Mouse (Mus musculus) lung, embryonic 15.5 days (tissue): ENCODE data around the gene Ick. TPM values are rescaled to one million over a fixed set of nuclear protein-coding genes. Genes with fewer than 3 reads are reported as not detected.
"Not testable (repeated sequence)": the region's sequence is repeated elsewhere in the genome, so short reads cannot be mapped to it uniquely, and the experiment has no call there.

Experiments
- ATAC-seq: fragments of 200-750 bp; cut with Nextera tagmentation; 2 replicates; pipeline ENCODE4 v1.8.0; 2017; ENCODE audit warnings: moderate number of reproducible peaks, borderline replicate concordance; ENCODE audit not compliant: low FRiP score, low TSS enrichment; ENCODE audit errors: extremely low read depth
- H3K27ac ChIP-seq: fragments of 300-500 bp; sonication (generic); 2 replicates; pipeline ENCODE4 v1.5.1; 2015; ENCODE audit warnings: moderate library complexity, mild to moderate bottlenecking, inconsistent platforms
- H3K27me3 ChIP-seq: fragments of 300-500 bp; sonication (generic); 2 replicates; pipeline ENCODE4 v1.6.1; 2015; ENCODE audit warnings: inconsistent platforms
- H3K36me3 ChIP-seq: fragments of 300-500 bp; sonication (generic); 2 replicates; pipeline ENCODE4 v1.6.1; 2015; ENCODE audit warnings: inconsistent platforms
- H3K4me1 ChIP-seq: fragments of 300-500 bp; sonication (generic); 2 replicates; pipeline ENCODE4 v1.6.1; 2015; ENCODE audit warnings: inconsistent platforms
- H3K4me2 ChIP-seq: fragments of 300-500 bp; sonication (generic); 2 replicates; pipeline ENCODE4 v1.6.1; 2015; ENCODE audit warnings: inconsistent platforms, mild to moderate bottlenecking, moderate library complexity
- H3K4me3 ChIP-seq: fragments of 300-500 bp; sonication (generic); 2 replicates; pipeline ENCODE4 v1.5.1; 2015; ENCODE audit warnings: mild to moderate bottlenecking, inconsistent platforms
- H3K9ac ChIP-seq: fragments of 300-500 bp; sonication (generic); 2 replicates; pipeline ENCODE4 v1.6.1; 2015; ENCODE audit warnings: inconsistent platforms
- H3K9me3 ChIP-seq: fragments of 300-500 bp; sonication (generic); 2 replicates; pipeline ENCODE4 v1.6.1; 2016; ENCODE audit warnings: inconsistent platforms
- WGBS: fragments of 180-500 bp; shearing (Covaris S2); methylation state at CpG from one replicate; pipeline ENCODE4 v1.1.7; 2015; 5-methylcytosine and 5-hydroxymethylcytosine counted together
- polyA plus RNA-seq: library from polyadenylated mRNA; unstranded; fragments of >200 nt; fragmentation: Nextera tagmentation; extraction: Ambion mirVana; gene quantifications from 2 replicates; pipeline ENCODE4 v1.2.1, GENCODE M21; 2015

Gene Ick
- polyA plus RNA-seq, 1 experiment from 2014 or later: 19.1 TPM

DNA sequence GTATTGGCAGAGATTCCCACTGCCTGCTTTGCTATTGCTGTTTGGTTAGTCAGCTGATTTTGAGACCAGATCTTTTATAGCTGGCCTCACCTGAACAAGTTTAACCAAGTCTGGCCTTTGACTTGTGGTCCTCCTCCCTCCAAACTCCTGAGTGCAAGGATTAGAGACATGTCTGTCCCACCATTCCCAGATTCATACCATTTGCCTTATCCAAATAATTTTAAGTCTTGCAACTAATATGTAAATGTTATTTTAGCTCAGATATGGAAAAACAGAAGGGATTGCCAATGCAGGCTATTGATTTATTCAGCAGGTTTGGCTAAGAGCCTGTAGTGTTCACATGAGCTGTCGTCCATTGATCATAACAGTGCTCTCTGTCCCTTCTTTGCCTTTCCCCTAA, 48.2 kb downstream of the Ick start:
- no peaks in the 10 kb centered on the region for H3K27me3 ChIP-seq
- ATAC-seq: no peak
- no peak overlapping the region for H3K27ac ChIP-seq
- H3K4me1 ChIP-seq: no peaks in the 10 kb centered on the region
- peaks cover 56% of the 10 kb centered on the region for H3K36me3 ChIP-seq
- H3K9me3 ChIP-seq: no peaks in the 10 kb centered on the region
- H3K9ac ChIP-seq: no peak overlapping the region
- WGBS: 92% methylated on average over 1 of the region's 1 CpGs
- H3K4me2 ChIP-seq: no peak overlapping the region
- H3K4me3 ChIP-seq: no peak overlapping the region

- no peaks in the 10 kb centered on the region for H3K27me3 ChIP-seq
- ATAC-seq: no peak
- 57% methylated on average over 10 of the region's 10 CpGs for WGBS
- no peak overlapping the region for H3K4me3 ChIP-seq
- no peak overlapping the region for H3K27ac ChIP-seq
- H3K4me1 ChIP-seq: no peaks in the 10 kb centered on the region
- no peak overlapping the region for H3K9ac ChIP-seq
- H3K4me2 ChIP-seq: no peak overlapping the region
- H3K36me3 ChIP-seq: peaks cover 61% of the 10 kb centered on the region
- no peaks in the 10 kb centered on the region for H3K9me3 ChIP-seq
Observed at GRCm38 (mm10) chr9:78163291-78163690, 54.3 kb downstream of the Ick start.

GRCm38 (mm10) chr9:78164741-78165140, 55.7 kb downstream of the Ick start:
- Histone ChIP-seq H3K27ac (no peak overlapping the region), H3K4me3 (no peak overlapping the region), H3K36me3 (peaks cover 51% of the 10 kb centered on the region), H3K4me1 (no peaks in the 10 kb centered on the region; the same call in 1 of the 2 replicates), H3K27me3 (no peaks in the 10 kb centered on the region), H3K9me3 (no peaks in the 10 kb centered on the region), H3K9ac (no peak overlapping the region), H3K4me2 (no peak overlapping the region)
- 82% methylated on average over 3 of the region's 3 CpGs for WGBS
- ATAC-seq: no peak

- Histone ChIP-seq H3K36me3 (peaks cover 45% of the 10 kb centered on the region), H3K27ac (no peak overlapping the region), H3K9ac (no peak overlapping the region), H3K4me3 (no peak overlapping the region), H3K27me3 (no peaks in the 10 kb centered on the region), H3K4me2 (no peak overlapping the region), H3K4me1 (no peaks in the 10 kb centered on the region; the same call in 1 of the 2 replicates), H3K9me3 (no peaks in the 10 kb centered on the region)
- ATAC-seq: no peak
- 89% methylated on average over 6 of the region's 6 CpGs for WGBS
Observed at GRCm38 (mm10) chr9:78165454-78165853, 56.5 kb downstream of the Ick start.

GRCm38 (mm10) chr9:78166694-78167452, 57.9 kb downstream of the Ick start:
- Histone ChIP-seq H3K4me1 (no peaks in the 10 kb centered on the region; the same call in 1 of the 2 replicates), H3K9ac (no peak overlapping the region), H3K4me3 (no peak overlapping the region), H3K36me3 (peaks cover 31% of the 10 kb centered on the region), H3K4me2 (no peak overlapping the region), H3K9me3 (no peaks in the 10 kb centered on the region), H3K27ac (no peak overlapping the region), H3K27me3 (no peaks in the 10 kb centered on the region)
- ATAC-seq: no peak
- WGBS: 73% methylated on average over 19 of the region's 19 CpGs

GRCm38 (mm10) chr9:78167453-78167969, 58.5 kb downstream of the Ick start:
- Histone ChIP-seq H3K36me3 (peaks cover 27% of the 10 kb centered on the region), H3K27ac (no peak overlapping the region), H3K9me3 (no peaks in the 10 kb centered on the region), H3K27me3 (no peaks in the 10 kb centered on the region), H3K4me3 (no peak overlapping the region), H3K4me2 (no peak overlapping the region), H3K9ac (no peak overlapping the region), H3K4me1 (no peaks in the 10 kb centered on the region; the same call in 1 of the 2 replicates)
- ATAC-seq: no peak
- WGBS: 84% methylated on average over 19 of the region's 19 CpGs

GRCm38 (mm10) chr9:78168864-78169263, 59.9 kb downstream of the Ick start:
- H3K27ac ChIP-seq: no peak overlapping the region
- no peaks in the 10 kb centered on the region; the same call in 1 of the 2 replicates for H3K4me1 ChIP-seq
- no peak overlapping the region for H3K4me2 ChIP-seq
- H3K9ac ChIP-seq: no peak overlapping the region
- no peak for ATAC-seq
- 91% methylated on average over 6 of the region's 6 CpGs for WGBS
- no peaks in the 10 kb centered on the region for H3K9me3 ChIP-seq
- H3K4me3 ChIP-seq: no peak overlapping the region
- no peaks in the 10 kb centered on the region for H3K27me3 ChIP-seq
- peaks cover 24% of the 10 kb centered on the region for H3K36me3 ChIP-seq

GRCm38 (mm10) chr9:78174016-78174415, 65.0 kb downstream of the Ick start:
- whole genome bisulfite sequencing: 47% methylated on average over 1 of the region's 1 CpGs
- no peak overlapping the region for H3K9ac ChIP-seq

DNA sequence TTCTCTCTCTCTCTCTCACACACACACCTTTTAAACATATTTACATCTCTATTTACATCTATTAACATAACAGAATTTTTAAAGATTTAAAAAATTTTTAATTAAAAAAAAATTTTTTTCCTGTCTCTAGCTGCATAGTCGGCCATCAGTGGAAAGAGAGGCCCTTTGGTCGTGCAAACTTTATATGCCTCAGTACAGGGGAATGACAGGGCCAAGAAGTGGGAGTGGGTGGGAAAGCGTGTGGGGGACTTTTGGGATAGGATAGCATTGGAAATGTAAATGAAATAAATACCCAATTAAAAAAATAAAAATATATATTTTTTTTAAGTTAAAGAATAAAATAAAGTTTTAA, 65.9 kb downstream of the Ick start:
- ATAC-seq, H3K36me3 ChIP-seq, H3K9ac ChIP-seq, H3K9me3 ChIP-seq, H3K4me1 ChIP-seq, H3K4me3 ChIP-seq, H3K27me3 ChIP-seq: not testable (repeated sequence)
- H3K4me2 ChIP-seq: peak overlapping the region; percentile 31
- peak overlapping the region; percentile 37; the same call in 1 of the 2 replicates for H3K27ac ChIP-seq
- 30% methylated on average over 3 of the region's 3 CpGs for WGBS

More at GRCm38 (mm10) chr9:78174016-78174415, 65.0 kb downstream of the Ick start:
- no peak overlapping the region for H3K27ac ChIP-seq
- no peak overlapping the region for H3K4me3 ChIP-seq
- peaks cover 9% of the 10 kb centered on the region for H3K4me1 ChIP-seq
- H3K27me3 ChIP-seq: no peaks in the 10 kb centered on the region
- no peaks in the 10 kb centered on the region for H3K9me3 ChIP-seq
- H3K36me3 ChIP-seq: no peaks in the 10 kb centered on the region
- no peak for ATAC-seq
- H3K4me2 ChIP-seq: no peak overlapping the region

- H3K4me1 ChIP-seq: peaks cover 9% of the 10 kb centered on the region
- H3K4me2 ChIP-seq: peak overlapping the region; percentile 57
- H3K9ac ChIP-seq: peak overlapping the region; percentile 82
- peak overlapping the region; percentile 74 for H3K4me3 ChIP-seq
- H3K27me3 ChIP-seq: no peaks in the 10 kb centered on the region
- H3K9me3 ChIP-seq: no peaks in the 10 kb centered on the region
- under 1% methylated on average over 53 of the region's 58 CpGs for WGBS
- no peaks in the 10 kb centered on the region for H3K36me3 ChIP-seq
- ATAC-seq: peak; percentile 99
- peak overlapping the region; percentile 99 for H3K27ac ChIP-seq
Observed at GRCm38 (mm10) chr9:78175277-78176200, 66.5 kb downstream of the Ick start.

- Histone ChIP-seq H3K4me1 (peaks cover 9% of the 10 kb centered on the region), H3K9ac (peak overlapping the region; percentile 82), H3K36me3 (no peaks in the 10 kb centered on the region), H3K4me3 (peak overlapping the region; percentile 74), H3K4me2 (peak overlapping the region; percentile 57), H3K27me3 (no peaks in the 10 kb centered on the region), H3K9me3 (no peaks in the 10 kb centered on the region), H3K27ac (peak overlapping the region; percentile 99)
- WGBS: 1% methylated on average over 22 of the region's 22 CpGs
- peak; percentile 68 for ATAC-seq
Observed at GRCm38 (mm10) chr9:78176201-78176727, 67.3 kb downstream of the Ick start.
